Mouse (Mus musculus): ENCODE data around the gene Lgr4.

The Lgr4 gene

GRCm38 (mm10) chr2:110036265-110036664 lies 118.8 kb downstream of the Lgr4 start:
- no peak for DNase-seq

GRCm38 (mm10) chr2:110036665-110037064 lies 119.2 kb downstream of the Lgr4 start:
- no peak for DNase-seq

GRCm38 (mm10) chr2:110037221-110037620 lies 119.8 kb downstream of the Lgr4 start:
- DNase-seq, result no peak

- DNase-seq, result no peak
Measured at GRCm38 (mm10) chr2:110038341-110038740, 120.9 kb downstream of the Lgr4 start.

- DNase-seq, result no peak
Measured at GRCm38 (mm10) chr2:110042861-110043760, 125.7 kb downstream of the Lgr4 start.

GRCm38 (mm10) chr2:110058424-110058823 lies 141.0 kb downstream of the Lgr4 start:
- no peak for DNase-seq

GRCm38 (mm10) chr2:110063131-110063530 lies 145.7 kb downstream of the Lgr4 start:
- no peak for DNase-seq

All from thymus, postnatal 25 days (tissue).